Mouse (Mus musculus) right cerebral cortex, adult 18-20 months (tissue): Measurements from ENCODE around the gene Klhdc8b.

Experiments used
- DNase-seq: peaks from one replicate; pipeline ENCODE4 v3.0.0; 2022; ENCODE audit warnings: mixed read lengths

Klhdc8b gene

GRCm38 (mm10) chr9:108461181-108461631 lies at the start of gene Klhdc8b:
Gene Klhdc8b (minus strand): TSS chr9:108461581.
- no peak for DNase-seq

- DNase-seq = no peak
Measured at GRCm38 (mm10) chr9:108508776-108509175, 47.4 kb upstream of the Klhdc8b start.

GRCm38 (mm10) chr9:108507619-108508434 lies 46.4 kb upstream of the Klhdc8b start, which contains the start of gene Qars:
Gene Qars (plus strand): TSS chr9:108507706.
- peak; percentile 96 for DNase-seq

GRCm38 (mm10) chr9:108506901-108507300 lies 45.5 kb upstream of the Klhdc8b start:
- no peak for DNase-seq

GRCm38 (mm10) chr9:108499943-108500342 lies 38.6 kb upstream of the Klhdc8b start:
- no peak for DNase-seq

GRCm38 (mm10) chr9:108499231-108499630 lies 37.9 kb upstream of the Klhdc8b start:
- DNase-seq = no peak

- no peak for DNase-seq
Measured at GRCm38 (mm10) chr9:108494905-108495304, 33.5 kb upstream of the Klhdc8b start.

- DNase-seq = no peak
Measured at GRCm38 (mm10) chr9:108494146-108494825, 32.9 kb upstream of the Klhdc8b start.

GRCm38 (mm10) chr9:108493246-108493645 lies 31.9 kb upstream of the Klhdc8b start:
- DNase-seq = no peak

- DNase-seq = no peak
Measured at GRCm38 (mm10) chr9:108492043-108492750, 30.8 kb upstream of the Klhdc8b start.

GRCm38 (mm10) chr9:108491286-108491580 lies 29.9 kb upstream of the Klhdc8b start:
- DNase-seq = no peak

GRCm38 (mm10) chr9:108490559-108491285 lies 29.3 kb upstream of the Klhdc8b start, which contains the start of gene Usp19:
Gene Usp19 (plus strand): TSS chr9:108490602.
- peak; percentile 97 for DNase-seq

- no peak for DNase-seq
Measured at GRCm38 (mm10) chr9:108489702-108490558, 28.5 kb upstream of the Klhdc8b start.

- DNase-seq = no peak
Measured at GRCm38 (mm10) chr9:108489215-108489614, 27.8 kb upstream of the Klhdc8b start.

- DNase-seq = no peak
Measured at GRCm38 (mm10) chr9:108488403-108488802, 27.0 kb upstream of the Klhdc8b start.

- DNase-seq = no peak
Measured at GRCm38 (mm10) chr9:108486973-108487530, 25.7 kb upstream of the Klhdc8b start.

GRCm38 (mm10) chr9:108485301-108485875 lies 24.0 kb upstream of the Klhdc8b start:
- no peak for DNase-seq

GRCm38 (mm10) chr9:108484021-108484420 lies 22.6 kb upstream of the Klhdc8b start:
- no peak for DNase-seq

- DNase-seq = no peak
Measured at GRCm38 (mm10) chr9:108483051-108483790, 21.8 kb upstream of the Klhdc8b start.

- DNase-seq = no peak
Measured at GRCm38 (mm10) chr9:108481520-108482210, 20.3 kb upstream of the Klhdc8b start.
